Mouse (Mus musculus) small intestine, adult 2 months (tissue): ENCODE data around the gene Tnfrsf21. TPM values are rescaled to one million over a fixed set of nuclear protein-coding genes. Genes with fewer than 3 reads are reported as not detected.

ENCODE experiments used
- H3K27ac ChIP-seq: fragments of 200-500 bp; 2 replicates; pipeline ENCODE4 v1.5.1; 2012; ENCODE audit warnings: low read depth, low read length, control low read depth, inconsistent platforms; ENCODE audit not compliant: insufficient read depth
- H3K27me3 ChIP-seq: fragments of 200-500 bp; 2 replicates; pipeline ENCODE4 v1.6.1; 2012; ENCODE audit warnings: mild to moderate bottlenecking, moderate library complexity, low read length, inconsistent platforms; ENCODE audit not compliant: control insufficient read depth, insufficient read depth
- H3K36me3 ChIP-seq: fragments of 200-500 bp; 2 replicates; pipeline ENCODE4 v1.6.1; 2012; ENCODE audit warnings: mild to moderate bottlenecking, low read length, control low read depth, inconsistent platforms; ENCODE audit not compliant: control insufficient read depth, insufficient read depth
- H3K4me1 ChIP-seq: fragments of 200-500 bp; 2 replicates; pipeline ENCODE4 v1.6.1; 2012; ENCODE audit warnings: low read length, inconsistent platforms, mixed read lengths; ENCODE audit not compliant: control insufficient read depth, insufficient read depth, insufficient read length
- H3K4me3 ChIP-seq: fragments of 200-500 bp; 2 replicates; pipeline ENCODE4 v1.5.1; 2012; ENCODE audit warnings: low read depth, mild to moderate bottlenecking, control low read depth, inconsistent platforms, low read length, moderate library complexity
- CTCF ChIP-seq: fragments of 200-500 bp; IDR thresholded peaks from 2 replicates; pipeline ENCODE4 v1.5.1; 2012; ENCODE audit warnings: low read depth, mild to moderate bottlenecking, control low read depth, inconsistent platforms, low read length, moderate library complexity, mixed read lengths; ENCODE audit not compliant: insufficient replicate concordance, insufficient read length; ENCODE audit errors: extremely low read depth
- POLR2A ChIP-seq: fragments of 200-500 bp; IDR thresholded peaks from 2 replicates; pipeline ENCODE4 v1.6.1; 2012; ENCODE audit warnings: low read depth, mild to moderate bottlenecking, control low read depth, inconsistent platforms, low read length, moderate library complexity
- WGBS: fragments of 180-500 bp; shearing (Covaris S2); methylation state at CpG from one replicate; pipeline ENCODE4 v1.1.7; 2018; 5-methylcytosine and 5-hydroxymethylcytosine counted together
- polyA plus RNA-seq: library from polyadenylated mRNA; depleted of rRNA; stranded (reverse); fragments of >200 nt; gene quantifications from 2 replicates; pipeline ENCODE4 v1.2.3, GENCODE M21; 2012; rRNA removed

Gene Tnfrsf21
- 28.5 and 29.1 TPM in 2 replicates for polyA plus RNA-seq

DNA sequence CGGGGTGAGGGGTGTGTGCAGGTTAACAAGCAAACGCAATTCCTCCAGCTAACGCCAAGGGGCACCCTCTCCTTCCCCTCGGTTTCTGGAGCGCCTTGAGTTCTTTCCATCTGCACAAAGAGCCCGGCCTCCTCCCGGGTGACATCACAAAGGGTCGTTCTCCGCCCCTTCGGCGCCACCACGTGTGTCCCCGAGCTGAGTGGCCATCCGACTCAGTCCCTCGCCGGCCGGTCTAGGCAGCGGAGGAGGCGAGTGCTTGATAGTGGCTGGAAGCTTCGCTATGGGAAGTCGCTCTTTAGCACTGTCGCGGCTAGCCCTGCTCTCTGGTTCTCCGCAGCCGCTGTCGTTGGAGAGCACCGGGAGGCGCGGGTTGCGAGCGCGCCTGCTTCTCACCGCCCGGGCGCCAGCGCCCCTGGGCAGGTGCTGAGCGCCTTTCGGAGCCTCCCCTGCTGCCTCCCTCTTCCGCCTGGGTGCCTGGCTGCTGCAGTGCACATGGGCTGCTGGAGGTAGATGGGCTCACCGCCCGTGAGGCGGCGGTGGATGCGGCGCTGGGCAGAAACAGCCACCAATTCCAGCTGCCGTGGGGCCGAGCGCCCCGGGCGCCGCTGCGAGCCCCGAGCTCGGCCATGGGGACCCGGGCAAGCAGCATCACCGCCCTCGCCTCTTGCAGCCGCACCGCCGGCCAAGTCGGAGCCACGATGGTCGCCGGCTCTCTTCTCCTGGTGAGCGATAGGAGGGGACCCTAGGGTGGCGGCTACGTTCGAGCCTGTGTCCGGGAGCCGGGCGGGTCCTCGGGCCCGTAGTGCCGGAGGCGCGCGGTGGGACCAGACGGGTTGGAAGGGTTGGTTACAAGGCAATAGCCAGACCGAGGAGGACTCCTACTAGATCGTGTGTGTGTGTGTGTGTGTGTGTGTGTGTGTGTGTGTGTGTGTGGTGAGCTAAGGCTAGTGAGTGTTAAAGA is at the start of gene Tnfrsf21:
Tnfrsf21 (plus strand) TSS at position 185 of the 961 bp plus-strand sequence.
- 0 out of 2 replicates have a peak, but pooled peaks cover 3% of the 10 kb centered on the region for H3K27me3 ChIP-seq
- TF ChIP-seq CTCF (peak; percentile 84; the same call in 1 of the 2 replicates), POLR2A (peak; percentile 58; the same call in 1 of the 2 replicates)
- no peaks in the 10 kb centered on the region for H3K36me3 ChIP-seq
- peak within 1 kb of the TSS; percentile 73 for H3K4me3 ChIP-seq
- 1% methylated on average over 80 of the region's 80 CpGs for WGBS
- H3K4me1 ChIP-seq, result no peaks in the 10 kb centered on the region; the same call in 1 of the 2 replicates
- no peak within 1 kb of the TSS for H3K27ac ChIP-seq

DNA sequence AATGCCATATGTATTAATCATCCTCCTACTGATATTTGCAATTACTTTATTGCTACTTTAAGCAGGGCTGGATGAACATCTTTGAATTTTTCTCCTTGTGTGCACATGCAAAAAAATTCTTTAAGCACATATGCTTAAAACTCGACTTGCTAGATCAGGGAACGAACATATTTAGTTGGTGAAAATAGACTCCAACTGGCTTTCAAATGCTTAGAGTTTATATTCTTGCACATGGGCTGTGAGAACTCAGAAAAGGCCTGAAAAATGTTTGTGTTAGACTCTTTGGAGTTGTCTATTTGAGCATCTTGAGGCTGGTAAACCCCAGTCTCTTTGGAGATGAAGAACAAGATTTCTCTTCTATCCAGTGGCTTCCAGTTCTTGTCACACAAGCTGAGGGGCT is 48.2 kb upstream of the Tnfrsf21 start:
- no peaks in the 10 kb centered on the region for H3K4me1 ChIP-seq
- H3K4me3 ChIP-seq, result no peak overlapping the region
- H3K27ac ChIP-seq, result no peak overlapping the region
- no peaks in the 10 kb centered on the region for H3K36me3 ChIP-seq
- 83% methylated on average over 2 of the region's 2 CpGs for WGBS
- no peak for TF ChIP-seq CTCF
- no peak for TF ChIP-seq POLR2A
- no peaks in the 10 kb centered on the region for H3K27me3 ChIP-seq

DNA sequence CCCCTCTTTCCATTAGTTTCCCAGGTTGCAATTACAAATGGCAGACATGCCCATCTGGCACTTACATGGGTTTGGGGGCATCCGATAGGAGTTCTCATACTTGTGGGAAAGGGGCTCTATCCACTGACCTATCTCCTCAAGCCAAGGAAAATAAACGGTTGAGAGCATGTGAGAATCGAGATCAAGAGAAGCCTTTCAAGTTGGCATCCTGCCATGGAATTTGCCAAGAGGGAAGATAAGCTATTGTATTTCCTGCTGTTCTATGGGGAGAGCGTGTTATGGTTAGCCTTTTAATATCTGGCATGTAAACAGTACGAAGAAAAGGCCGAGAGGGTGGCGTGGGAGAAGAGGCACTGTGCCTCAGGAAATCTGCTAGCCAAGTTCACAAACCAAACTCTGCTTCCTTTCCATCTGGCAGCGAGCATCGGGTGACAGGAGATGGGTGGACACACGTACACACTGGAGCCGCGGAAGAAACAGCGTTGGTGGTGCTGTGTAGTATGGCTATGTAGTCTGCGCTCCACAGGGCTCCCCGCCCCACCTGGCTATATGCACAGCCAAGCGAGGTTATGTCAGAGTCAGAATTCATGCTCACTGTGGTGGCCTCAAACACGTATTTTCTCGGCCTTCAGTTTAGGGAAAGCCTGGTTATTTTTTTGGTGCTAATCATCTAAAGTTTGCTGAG is 40.9 kb upstream of the Tnfrsf21 start:
- Histone ChIP-seq H3K36me3 (no peaks in the 10 kb centered on the region), H3K4me3 (peak overlapping the region; percentile 44), H3K27me3 (no peaks in the 10 kb centered on the region), H3K27ac (no peak overlapping the region), H3K4me1 (peaks cover 7% of the 10 kb centered on the region)
- 17% methylated on average over 18 of the region's 18 CpGs for WGBS
- TF ChIP-seq CTCF, result no peak
- TF ChIP-seq POLR2A, result no peak

DNA sequence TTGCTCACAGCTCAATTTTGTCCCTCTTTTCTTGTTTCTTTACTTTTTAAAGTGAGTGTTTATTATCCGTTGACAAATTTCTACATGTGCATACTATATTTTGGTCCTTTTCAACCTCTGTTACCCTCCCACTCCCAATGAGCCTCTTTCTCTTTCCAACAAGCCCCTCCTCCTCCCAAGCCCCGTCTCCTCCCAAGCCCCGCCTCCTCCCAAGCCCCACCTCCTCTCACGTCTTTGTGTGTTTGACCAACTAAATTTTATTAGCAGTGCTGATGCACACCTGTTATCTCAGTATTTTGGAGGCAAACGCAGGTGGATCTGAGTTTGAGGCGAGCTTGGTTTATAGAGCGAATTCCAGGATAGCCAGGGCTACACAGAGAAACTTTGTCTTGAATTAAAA is 38.6 kb upstream of the Tnfrsf21 start:
- no peak overlapping the region for H3K4me3 ChIP-seq
- H3K36me3 ChIP-seq, result no peaks in the 10 kb centered on the region
- H3K27me3 ChIP-seq, result no peaks in the 10 kb centered on the region
- no peak for TF ChIP-seq CTCF
- no peak for TF ChIP-seq POLR2A
- WGBS, result 52% methylated on average over 7 of the region's 7 CpGs
- peaks cover 13% of the 10 kb centered on the region for H3K4me1 ChIP-seq
- H3K27ac ChIP-seq, result no peak overlapping the region

DNA sequence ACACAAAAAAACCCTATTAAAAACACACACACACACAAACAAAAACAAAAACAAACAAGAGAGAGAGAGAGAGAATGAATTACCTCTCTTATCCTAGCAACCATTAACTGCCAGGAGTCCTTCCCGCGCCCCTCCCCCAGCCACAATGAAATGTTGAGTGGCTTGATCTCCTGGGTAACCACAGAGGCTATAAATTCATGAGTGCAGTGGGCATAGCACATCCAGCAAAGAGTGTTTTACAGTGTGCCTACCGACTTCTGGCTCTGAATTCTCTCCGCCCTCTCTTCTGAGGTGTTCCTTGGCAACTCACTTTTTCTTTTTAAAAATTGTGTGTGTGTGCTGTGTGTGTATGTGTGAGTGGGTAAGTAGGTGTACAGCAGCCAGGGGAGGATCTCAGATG is 38.0 kb upstream of the Tnfrsf21 start:
- 50% methylated on average over 4 of the region's 4 CpGs for WGBS
- no peak overlapping the region for H3K4me3 ChIP-seq
- no peaks in the 10 kb centered on the region for H3K36me3 ChIP-seq
- no peaks in the 10 kb centered on the region for H3K27me3 ChIP-seq
- H3K4me1 ChIP-seq, result peaks cover 13% of the 10 kb centered on the region
- H3K27ac ChIP-seq, result no peak overlapping the region
- TF ChIP-seq CTCF (no peak), POLR2A (no peak)

DNA sequence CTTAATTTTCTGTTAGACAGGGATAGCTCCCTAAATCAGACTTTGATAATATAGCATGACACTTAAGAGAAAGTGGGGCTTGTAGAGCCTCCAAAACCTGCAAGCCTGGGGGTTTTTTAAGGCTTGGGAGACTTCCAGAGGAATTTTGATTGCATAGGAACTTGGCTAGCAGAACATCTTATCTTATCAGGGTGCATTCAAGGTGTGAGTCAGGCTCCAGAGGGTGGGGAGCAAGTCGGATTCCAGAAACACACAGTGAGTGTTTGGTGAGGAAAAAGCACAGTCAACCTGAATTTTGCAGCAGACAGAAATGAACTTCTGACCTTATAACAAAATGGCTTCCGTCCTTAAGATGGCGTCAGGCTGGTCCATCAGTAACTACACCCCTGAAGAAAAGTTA is 34.5 kb upstream of the Tnfrsf21 start:
- TF ChIP-seq CTCF (no peak), POLR2A (no peak)
- peak overlapping the region; percentile 6; the same call in 1 of the 2 replicates for H3K27ac ChIP-seq
- no peak overlapping the region for H3K4me3 ChIP-seq
- H3K27me3 ChIP-seq, result no peaks in the 10 kb centered on the region
- H3K36me3 ChIP-seq, result no peaks in the 10 kb centered on the region
- H3K4me1 ChIP-seq, result peaks cover 11% of the 10 kb centered on the region; the same call in 1 of the 2 replicates
- 22% methylated on average over 3 of the region's 3 CpGs for WGBS

DNA sequence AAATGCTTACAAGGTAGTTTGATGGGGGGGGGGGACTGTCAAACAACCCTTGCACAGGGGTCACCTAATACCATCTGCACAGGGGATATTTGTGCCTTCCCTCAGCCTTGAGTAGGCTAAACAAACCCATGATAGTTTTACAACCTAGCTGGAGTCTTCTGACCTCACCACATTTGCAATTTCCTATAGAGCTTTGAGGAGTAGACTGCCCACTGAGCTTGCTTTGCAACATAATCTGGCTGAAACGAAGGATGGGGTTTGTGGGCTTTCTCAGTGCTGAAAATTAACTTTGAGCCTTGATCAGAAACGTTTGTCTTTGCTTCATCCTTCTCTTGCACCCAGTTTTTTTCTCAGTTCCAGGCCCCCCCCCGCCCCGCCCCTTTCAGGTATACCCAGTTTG is 33.8 kb upstream of the Tnfrsf21 start:
- peaks cover 11% of the 10 kb centered on the region; the same call in 1 of the 2 replicates for H3K4me1 ChIP-seq
- no peak overlapping the region for H3K27ac ChIP-seq
- no peaks in the 10 kb centered on the region for H3K27me3 ChIP-seq
- 71% methylated on average over 4 of the region's 4 CpGs for WGBS
- no peak overlapping the region for H3K4me3 ChIP-seq
- no peaks in the 10 kb centered on the region for H3K36me3 ChIP-seq
- TF ChIP-seq CTCF, result no peak
